Mouse (Mus musculus) cerebellum, adult 11-12 months (tissue): ENCODE measurements around the gene Ccdc155.

ENCODE experiments used
- DNase-seq: peaks from one replicate; pipeline ENCODE4 v3.0.0; 2022

Gene Ccdc155

DNA sequence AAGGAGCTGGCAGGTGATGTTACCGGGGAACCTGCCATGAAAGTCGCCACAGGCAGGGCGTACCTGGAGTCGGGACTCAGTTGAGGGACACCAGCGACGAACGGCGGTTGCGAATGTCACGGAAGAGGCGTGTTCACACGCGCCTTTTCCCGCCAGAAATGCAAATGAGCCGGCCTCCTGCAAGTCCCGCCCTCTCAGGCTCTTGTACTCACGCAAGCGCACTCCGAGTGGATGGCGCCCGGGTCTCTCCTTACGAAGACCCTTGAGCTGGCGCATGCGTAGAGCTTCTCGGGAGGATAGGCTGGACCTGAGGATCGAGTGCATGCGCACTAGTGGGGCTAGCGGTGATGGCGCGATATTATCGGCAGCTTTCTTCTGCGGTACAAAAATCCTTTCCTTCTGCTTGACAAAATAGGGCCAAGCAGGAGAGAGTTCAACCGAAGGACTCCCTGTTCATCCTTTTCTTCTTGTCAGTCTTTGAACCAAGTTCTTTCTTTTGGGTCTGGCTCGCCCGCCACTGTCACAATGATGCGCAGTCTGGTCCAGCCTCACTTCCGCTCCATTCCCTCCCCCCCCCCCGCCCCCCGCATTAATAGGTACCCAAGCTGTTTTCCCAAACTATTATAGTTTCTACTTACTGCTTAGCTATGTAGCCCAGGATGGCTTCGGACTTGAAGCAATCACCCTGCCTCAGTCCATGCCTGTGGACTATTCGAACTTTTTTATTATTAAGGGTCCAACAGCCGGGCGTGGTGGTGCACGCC, at the start of gene Ccdc155:
Gene Ccdc155 (minus strand): TSS at position 513 of the 764 bp plus-strand sequence.
- DNase-seq = peak; percentile 97

DNA sequence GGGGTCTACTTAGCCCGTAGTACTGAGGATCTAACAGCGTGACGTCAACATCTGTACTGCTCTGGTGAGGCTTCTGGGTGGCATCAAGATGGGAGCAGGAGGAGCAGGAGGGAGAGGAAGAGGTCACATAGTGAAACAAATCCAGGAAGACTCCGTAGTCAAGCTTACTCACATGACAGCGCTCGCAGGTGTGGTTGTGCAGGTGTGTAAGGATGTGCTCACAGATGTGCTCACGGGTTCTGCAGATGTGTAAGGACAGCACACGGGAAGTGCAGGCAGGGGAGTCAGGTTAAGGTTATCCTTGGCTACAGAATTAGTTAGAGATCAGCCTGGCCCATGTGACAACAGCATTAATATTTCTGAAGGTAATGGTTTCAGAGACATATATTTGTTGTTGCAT, 49.1 kb upstream of the Ccdc155 start:
- DNase-seq = no peak

DNA sequence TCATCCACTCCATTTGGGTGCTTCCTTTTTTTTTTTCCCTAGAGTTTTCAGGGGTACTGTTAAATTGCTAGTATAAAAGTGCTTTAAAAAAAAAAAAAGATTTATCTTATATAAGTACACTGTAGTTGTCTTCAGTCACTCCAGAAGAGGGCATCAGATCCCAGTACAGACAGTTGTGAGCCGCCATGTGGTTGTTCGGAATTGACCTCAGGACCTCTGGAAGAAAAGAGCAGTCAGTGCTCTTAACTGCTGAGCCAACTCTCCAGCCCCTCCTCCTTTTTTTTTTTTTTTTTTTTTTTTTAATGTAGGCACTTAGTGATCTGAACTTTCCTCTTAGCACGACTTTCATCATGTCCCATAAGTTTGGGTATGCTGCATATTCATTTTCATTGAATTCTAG, 43.0 kb upstream of the Ccdc155 start:
- no peak for DNase-seq

DNA sequence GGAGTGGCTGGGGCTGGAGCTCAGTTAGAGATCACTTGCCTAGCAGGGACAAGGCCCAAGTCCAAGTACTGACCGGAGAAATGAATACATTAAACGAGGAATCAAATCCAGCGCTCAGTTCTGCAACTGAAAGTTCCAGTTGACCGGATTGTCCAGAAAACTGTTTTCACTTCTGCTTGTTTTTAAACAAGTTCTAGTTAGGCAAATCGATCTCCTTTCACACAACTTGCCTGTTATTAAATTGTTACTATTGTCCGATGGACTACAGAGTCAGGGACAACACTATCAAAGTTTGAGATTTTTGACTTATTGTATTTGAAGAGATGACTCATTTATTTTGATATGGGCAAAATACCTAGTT, 36.7 kb upstream of the Ccdc155 start:
- no peak for DNase-seq

DNA sequence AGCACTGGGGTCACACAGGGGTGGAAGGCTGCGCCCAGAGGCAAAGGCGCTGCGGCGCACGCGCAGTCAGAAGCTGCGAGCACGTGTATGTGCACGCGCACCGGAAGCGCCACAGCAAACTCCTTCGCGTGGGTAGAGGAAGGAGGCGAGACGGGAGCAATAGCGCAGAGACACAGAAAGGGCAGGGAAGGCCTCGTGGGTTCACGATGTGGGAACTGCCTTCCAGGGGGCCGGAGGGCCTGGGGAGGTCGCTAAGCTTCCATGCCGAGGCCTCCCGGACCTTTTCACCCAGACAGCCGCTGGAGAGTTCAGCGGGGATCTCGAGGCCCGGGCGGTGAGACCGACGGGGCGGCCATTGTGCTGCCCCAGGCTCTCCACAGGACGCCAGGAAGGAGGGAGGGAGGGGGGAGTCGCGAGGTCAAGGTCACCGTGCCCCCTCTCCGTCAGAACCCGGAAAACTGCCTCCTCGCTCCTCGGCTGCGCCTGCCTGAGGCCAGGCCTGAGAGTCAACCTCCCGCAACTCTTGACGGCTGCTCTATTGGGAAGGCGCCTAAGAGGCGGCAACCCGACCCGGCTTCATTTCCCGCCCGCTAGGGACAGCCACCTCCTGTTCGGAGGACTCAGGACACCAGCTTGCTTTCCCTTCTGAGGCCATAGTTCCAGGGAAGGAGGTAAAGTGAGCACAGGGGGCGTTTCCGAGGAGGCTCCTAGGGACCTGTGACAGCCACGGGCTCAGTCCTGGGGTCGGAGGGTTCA, 36.1 kb upstream of the Ccdc155 start, which contains the start of gene Slc6a16:
Gene Slc6a16 (plus strand): TSS at position 453 of the 756 bp plus-strand sequence.
- no peak for DNase-seq

DNA sequence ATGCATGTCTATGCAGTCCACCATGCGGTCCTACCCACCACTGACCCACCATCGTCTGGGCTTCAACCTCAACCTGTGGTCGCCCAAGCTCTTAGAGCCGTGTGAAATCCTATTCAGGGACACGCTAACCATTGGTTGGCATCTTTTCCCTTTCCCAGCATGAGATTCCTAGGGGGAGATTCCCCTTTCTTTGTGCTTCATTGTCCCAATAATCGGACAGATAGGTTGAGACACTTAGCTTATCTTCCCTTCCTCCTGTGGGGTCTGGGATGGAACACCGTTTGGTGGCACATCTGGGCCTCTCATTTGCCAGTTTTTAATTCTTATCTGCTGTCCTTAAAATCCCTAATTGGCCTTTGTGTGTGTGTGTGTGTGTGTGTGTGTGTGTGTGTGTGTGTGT, 35.4 kb upstream of the Ccdc155 start:
- no peak for DNase-seq

DNA sequence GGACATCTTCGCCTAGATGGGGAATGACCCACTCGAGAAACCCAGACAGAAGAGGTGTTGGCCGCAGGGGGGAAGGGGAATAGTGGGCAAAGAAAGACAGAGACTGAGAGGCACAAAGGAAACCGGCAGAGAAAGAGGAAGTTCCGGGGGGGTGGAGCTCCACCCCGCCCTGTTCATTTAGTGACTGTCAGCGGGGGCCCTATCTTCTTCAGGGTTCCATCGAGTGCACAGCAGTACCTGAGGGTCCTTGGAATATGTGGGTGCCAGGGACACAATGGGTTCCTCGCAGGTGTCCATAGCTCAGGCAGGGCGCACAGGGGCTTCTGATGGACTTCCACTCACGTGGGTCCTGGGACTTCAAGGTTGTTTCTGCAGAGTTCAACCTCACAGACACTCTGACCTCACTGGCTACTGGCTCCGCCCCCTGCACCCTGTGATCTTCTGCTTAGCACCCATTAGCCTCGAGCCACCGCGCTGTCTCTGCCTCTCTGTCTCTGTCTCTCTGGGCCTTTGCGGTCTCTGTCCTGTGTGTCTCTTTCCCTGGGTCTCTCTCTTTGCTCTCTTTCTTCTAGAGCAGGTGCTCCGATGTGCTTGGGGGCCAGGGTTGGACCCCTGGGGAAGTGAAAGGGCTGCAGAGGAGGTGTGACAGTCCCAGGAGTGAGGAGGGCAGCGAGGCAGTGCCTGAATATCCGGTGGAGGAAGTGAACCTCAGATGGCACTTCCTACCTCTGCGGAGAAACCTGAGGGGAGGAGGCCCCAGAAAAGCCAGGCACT, 34.2 kb upstream of the Ccdc155 start, which contains the start of gene Cd37:
Gene Cd37 (minus strand): TSS at position 393 of the 774 bp plus-strand sequence.
- no peak for DNase-seq

DNA sequence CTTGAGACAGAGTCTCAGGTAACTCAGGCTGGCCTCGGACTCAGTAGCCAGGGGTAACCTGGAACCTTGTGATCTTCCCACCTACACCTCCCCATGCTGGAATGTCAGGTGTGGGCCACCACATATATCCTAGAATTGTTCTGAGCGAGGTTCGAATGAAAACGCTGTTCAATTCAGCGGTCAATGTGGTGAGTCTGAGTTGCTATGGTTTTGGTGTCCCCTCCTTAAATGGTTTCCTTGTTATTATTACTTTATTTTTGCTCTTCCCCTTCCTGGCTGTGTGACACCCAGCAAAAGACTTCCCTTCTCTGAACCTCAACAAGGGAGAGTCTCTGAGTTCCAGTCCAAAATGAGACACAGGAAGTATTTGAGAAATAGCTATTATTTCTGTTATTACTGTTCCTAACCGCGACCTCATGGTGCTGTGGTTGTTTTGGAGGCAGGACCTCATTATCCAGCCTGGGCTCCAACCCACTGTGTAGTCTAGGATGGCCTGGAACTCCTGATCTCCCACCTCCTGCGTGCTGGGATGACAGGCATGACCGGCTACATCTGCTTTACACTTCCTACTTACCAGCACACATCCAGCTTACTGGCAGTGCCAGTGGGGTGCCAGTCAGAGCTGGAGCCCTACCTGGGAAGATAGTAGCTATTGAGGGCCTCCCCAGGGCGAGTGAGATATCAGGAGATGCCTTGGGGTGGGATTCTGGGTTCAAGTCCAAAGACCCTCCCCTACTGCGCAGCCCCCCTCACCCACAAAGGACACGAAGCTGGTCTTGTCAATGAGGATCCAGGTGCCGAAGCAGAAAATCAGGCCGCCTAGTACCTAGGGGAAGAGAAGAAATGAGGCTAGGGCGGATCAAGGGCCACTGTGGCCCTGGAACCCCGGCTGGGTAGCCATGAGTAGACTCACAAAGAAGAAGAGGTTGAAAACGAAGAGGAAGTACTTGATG, 33.3 kb upstream of the Ccdc155 start:
- DNase-seq = no peak

DNA sequence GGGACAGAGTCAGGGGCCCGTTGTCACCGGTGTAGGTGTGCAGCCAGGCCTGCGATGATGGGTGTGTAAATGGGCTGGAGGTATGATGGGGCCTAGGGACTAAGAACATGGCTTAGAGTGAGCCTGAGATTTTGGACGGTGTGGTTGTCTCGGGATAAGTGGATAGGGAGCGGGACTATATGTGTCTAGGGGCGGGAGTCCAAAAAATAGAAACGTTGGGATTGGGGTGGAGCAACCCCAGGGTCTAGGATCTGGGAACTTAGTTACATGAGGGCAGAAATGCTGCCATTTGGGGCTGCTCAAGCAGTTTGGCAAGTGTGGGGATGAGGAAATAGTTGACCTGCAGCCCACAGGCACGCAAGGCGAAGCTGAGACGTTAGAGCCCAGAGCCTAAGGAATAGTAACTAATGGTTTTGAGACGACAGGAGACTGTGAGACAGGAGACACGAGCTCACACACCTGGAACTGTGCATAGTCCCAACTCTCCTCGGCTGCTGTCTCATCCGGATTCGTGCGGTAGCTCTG, 31.0 kb upstream of the Ccdc155 start:
- DNase-seq = no peak

DNA sequence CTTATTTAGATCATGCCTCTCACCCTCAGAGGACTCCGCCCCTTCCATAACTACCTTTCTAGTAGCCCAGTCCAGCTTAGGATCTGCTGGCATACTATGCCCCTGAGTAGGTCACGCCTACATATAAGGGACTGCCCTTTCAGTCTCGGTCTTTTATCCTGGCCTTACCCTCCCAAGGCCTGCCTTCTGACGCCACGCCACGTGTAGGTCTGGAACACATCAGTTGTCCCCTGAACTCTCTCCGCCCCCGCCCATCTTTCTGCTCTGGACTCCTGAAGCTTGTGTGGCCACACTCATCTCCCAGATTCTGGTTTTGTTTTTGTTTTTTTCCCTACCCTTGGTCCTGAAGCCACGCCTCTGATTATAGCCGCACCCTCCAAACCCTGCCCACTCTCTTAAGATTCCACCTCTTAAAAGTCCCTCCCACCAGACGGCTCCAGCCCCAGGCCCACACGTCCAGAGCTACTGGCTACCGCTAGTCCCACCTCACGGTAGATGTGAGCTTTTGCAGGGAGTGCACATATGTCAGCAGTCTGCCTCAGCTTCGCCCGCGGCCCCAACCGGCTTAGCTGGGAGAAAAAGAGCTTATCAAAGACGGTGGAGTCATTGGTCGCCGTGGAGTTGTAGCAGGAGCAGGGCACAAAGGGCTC, 30.4 kb upstream of the Ccdc155 start:
- no peak for DNase-seq

DNA sequence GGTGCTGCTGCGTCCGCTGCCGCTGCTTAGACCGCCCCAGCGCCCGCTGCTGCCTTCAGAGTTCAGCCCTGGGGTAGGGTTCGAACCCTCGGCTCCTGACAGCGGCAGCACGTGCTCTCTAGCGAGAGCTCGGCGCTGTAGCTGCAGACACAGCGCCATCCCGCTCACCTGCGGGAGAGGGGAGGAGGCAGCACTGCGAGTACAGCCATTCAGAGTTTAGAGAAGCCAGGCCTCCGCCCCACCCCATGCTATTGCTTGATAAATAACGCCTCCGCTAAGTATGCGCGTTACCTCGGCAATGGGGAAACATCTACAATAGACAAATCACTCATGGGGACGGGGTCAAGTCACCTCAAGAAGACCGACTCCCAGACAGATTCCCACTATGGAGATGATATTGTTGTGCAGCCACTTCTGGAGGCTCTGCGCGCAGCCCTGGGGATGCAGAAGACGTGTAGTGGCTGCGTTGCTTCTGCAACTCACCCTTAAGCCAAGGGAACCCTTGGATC, 29.7 kb upstream of the Ccdc155 start:
- no peak for DNase-seq

DNA sequence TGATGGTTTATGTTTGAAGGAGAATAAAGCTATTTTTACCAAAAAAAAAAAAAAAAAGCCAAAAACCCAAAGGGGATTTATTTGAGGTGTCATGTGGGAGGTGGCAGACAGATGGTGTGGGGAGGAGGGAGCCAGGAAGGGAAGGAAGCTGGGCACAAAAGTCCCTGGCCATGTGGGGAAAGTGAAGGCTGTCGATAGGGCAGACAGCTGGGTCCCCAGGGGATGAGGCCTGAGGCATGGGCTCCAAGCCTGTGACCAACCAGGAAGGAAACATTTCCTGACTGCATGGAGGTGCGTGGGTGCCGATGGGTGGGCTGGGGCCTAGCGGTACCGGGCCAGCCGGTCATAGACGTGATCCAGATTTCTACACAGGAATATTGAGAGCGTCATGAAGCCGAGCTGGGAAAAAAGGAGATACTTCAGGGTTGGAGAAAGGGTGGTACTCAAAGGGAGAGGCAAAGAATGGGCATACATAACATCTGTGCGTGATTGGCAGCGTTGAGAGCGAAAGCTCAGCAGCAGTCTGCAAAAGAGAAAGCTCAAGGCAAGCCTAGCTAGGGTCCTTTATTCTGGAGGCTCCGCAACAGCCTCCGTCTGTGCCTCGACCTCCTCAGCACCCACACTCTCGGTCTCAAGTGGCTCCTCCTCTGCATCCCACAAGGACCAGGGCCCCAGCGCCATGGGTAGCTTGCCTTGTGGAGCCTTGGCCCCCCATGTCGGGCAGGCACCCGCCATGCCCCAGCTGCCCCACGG, 29.1 kb upstream of the Ccdc155 start:
- no peak for DNase-seq

DNA sequence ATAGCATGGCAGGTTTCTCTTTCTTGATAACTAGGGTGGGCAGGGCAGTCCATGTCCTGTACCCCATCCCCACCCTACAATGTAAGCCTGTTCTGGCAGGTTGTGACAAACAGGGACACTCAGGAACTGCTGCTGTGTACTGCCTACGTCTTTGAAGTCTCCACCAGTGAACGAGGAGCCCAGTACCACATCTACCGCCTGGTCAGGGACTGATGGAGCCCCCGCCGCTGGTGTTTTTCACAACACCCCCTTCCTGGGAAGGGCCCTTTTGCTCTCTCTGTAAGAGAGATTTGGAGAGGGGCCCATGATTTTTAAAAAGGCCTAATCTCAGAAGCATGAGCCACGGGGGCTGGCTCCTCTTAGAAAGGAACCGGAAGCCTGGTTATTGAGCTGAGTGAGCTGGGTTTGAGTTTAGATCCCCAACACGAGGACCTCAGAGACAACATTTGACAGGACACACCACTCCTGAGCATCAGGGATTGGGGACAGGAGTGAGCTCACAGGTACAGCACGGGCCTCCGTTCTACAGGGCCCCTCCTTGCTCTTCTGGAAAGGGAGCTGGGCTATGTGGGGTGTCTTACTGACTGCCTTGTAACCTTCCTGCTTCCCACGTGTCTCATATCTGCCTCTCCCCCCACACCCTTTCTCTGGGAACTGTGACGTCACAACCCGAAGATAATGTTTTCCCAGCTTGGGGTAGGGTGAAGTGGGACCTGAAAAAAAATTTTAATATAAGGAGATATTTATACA, 28.2 kb upstream of the Ccdc155 start:
- no peak for DNase-seq

DNA sequence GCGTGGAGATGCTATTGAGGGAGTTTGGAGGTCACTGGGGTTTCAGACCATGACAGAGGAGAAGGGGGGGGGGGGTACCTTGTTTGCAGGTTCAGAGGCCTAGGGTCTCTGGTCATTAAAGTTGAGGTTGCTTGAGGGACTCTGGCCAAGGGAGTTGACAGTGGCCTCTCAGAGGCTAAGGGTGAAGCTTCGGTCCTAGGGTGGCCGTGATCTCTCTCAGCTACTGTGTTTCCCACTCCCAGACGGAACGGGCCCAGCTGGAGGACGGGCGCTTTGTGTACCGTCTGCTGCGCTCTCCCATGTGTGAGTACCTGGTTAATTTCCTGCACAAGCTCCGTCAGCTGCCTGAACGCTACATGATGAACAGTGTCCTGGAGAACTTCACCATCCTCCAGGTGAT, 27.2 kb upstream of the Ccdc155 start:
- DNase-seq = no peak

DNA sequence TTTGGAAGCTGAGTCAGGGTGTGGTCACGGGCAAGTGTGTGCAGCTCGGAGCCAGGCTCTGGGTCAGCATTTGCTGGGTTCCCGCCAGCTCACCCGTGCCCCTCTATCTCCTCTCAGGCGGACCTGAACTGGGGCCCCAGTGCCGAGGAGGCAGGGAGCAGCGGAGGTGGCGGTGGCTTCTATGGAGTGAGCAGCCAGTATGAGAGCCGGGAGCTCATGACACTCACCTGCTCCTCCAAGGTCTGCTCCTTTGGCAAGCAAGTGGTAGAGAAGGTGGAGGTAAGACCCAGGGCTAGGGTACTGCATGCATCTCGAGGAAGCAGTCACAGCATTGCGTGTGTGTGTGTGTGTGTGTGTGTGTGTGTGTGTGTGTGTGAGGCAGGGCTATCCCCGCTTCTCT, 26.5 kb upstream of the Ccdc155 start:
- no peak for DNase-seq

DNA sequence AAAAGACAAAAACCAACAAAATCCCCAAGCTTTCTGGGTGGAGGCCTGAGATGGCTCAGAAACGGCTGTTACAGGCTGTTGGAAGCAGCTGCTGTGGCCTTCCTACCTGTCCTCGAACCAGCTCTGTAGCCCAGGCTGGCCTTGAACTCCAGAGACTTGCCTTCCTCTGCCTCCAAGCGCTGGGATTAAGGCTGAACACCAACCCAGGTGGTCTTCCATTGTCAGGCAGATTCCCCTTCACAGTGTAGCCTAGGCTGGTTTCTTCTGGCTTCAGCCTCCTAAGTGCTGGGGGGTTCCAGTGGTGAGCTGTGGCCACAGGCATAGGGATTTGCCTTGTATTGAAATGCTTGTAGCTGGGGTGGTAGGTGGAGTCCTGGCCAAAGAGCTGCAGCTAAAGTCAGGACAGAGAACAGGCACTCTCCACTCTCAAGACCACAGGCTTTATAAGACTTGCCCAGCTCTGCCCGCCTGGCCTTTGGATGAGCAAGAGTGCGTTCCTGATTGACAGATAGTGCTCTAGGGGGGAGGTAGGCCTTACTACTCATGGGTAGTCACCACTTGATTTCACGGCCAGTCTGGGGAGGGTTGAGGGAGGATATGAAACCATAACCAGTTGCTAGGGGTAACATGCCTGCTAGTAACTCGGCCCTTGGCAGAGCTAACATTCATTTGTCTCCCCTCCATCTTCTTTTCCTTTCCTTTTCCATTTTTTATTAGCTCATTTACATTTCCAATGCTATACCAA, 24.9 kb upstream of the Ccdc155 start:
- no peak for DNase-seq

DNA sequence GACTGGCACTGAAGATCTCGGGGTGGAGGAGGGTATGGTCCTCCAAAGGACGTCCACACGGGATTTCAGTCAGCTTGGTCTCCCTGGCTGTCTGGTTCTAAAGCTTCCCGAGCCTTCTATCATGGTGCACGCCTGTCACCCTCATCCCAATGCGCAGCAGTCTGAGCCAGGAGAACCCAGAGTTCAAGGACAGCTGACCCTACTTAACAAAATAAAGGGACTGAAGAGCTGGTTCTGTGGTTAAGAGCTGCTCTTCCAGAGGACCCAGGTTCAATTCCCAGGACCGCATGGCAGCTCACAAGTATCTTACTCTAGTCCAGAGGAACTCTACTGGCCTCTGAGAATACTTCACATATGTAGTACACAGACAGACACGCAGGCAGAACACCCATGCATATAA, 24.4 kb upstream of the Ccdc155 start:
- no peak for DNase-seq

DNA sequence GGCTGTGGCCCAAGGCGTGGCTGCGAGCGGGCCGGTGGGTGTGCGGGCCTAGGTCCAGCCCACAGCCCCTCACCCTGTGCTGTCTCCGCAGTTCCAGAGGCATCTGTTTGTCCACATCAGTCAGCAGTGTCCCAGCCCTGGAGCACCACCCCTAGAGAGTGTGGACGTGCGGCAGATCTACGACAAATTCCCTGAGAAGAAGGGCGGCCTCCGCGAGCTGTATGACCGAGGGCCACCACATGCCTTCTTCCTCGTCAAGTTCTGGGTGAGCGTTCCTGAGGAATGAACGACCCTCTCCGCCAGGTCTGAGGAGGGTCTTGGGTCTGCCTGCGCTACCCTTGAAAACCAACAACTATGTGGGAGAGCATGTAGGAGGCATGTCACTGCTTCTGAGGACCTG, 23.9 kb upstream of the Ccdc155 start:
- DNase-seq = no peak

DNA sequence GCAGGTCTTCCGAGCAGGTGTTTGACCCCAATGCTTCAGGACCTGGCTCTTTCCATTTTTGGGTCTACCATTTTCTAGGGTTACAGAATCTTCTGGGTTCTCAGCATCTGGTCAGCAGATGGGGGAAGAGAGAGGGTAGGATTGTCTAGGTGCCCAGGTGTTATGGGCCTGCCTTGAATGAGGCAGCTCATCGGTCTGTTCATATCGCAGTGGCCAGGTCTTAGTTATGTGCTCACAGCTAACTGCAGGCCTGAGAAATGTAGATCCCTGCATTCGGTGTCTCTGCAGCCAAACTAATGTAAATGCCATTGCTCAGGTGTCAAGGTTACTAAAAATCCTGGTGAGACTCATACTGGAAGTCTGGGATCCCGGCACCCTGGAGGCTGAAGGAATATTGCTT, 21.7 kb upstream of the Ccdc155 start:
- DNase-seq = no peak
